Mouse (Mus musculus) cerebellum, postnatal 14 days (tissue): ENCODE data around the gene Epha6.
A peak's percentile ranks its signal among the peaks of the same experiment; 100 is the strongest.
"Not testable (repeated sequence)": the region's sequence is repeated elsewhere in the genome, so short reads cannot be mapped to it uniquely, and the experiment has no call there.

Experiments used
- DNase-seq, 2 experiments: peaks; one replicate each; pipeline ENCODE4 v3.0.0; 2021; ENCODE audit warnings: mixed read lengths in 2 of 2

The Epha6 gene

DNA sequence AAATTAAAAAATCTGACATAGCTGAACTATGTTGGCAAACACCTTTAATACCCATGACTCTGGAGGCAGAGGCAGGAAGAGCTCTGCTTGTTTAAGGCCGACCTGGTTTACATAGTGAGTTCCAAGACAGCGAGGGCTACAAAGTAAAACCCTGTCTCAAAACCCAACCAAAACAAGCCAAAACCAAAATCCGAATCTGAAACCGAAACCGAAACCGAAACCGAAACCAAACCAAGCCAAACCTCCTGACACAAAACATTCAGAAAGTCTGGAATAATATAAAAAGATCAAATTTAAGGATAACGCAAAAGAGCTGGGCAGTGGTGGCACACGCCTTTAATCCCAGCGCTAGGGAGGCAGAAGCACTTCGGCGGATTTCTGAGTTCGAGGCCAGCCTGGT lies 725.3 kb downstream of the Epha6 start:
- no peak for DNase-seq

DNA sequence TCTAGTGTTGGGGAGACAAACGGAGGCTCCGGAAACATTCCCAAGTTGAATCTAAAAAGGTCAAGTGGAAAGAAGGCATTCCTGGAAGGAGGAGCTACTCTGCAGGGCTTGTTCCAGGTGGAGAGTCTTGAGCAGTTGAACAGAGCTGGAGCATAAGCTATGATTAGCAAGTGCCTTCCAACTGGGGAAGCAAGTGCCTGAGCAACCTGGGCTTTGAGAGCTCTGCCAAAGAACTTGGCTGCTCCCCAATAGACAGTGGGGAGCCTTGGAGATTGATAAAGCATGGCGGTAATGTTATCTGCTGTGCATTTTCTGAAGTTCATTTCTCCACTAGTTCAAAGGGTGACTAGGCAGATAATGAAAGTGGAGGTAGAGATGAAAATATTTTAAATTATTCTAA lies 733.5 kb downstream of the Epha6 start:
- DNase-seq: peak; percentile 83 to 88

DNA sequence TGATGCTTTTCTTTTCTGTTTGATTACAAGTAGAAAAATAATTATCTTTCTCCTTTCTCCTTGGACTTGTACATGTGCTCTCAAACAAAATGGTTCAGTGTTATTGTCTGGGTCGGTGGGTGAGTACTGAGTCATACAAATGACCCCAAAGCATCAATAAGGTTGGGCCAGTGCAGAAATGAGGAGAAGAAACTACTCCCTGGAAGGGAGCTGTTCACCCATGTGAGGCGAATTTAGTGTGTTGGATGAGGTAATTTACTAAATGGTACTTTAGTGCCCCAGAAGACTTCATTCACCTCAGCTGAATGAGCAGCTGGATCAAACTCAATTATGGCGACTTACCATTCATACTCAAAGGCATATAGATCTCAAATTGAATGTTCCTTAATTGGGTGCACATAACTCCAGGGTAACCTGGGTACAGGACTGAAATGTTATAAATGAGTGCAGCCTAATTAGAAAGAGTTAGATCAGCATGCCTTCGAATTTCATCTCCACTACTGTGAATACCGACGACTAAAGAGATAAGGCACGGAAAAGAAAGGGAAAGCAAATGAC lies 751.1 kb downstream of the Epha6 start:
- DNase-seq: no peak

DNA sequence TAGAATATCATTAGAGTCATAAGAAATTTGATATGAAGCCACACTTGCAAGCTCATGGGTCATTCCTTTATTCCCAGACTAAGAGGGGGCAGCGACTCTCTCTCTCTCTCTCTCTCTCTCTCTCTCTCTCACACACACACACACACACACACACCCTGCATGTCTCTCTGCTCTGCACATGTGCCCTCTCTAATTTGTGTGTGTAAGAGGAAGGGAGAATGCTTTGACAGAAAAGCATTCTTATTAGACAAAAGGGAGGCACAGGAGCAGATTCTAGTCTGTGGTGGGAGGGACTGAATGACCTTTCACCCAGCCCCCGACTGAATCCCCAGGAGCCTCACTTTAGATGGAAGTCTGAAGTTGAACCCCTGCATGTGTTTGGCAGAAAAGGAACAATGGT lies 752.6 kb downstream of the Epha6 start:
- DNase-seq: no peak

DNA sequence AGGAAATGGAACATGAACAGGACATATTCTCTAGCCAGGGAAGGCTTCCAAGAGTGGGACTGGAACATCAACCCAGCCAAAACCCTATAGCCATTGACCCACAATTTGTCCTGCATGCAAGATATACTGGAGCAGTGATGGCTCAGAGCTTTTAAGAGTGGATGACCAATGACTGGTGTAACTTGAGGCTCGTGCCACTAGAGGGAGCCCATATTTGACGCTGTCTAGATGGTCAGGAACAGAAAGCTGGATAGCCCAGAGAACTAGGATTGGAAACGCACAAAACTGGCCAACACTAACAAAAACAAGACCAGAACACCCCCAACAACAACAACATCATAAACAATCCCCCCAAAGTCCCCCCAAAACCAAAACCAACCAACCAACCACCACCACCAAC lies 758.8 kb downstream of the Epha6 start:
- DNase-seq: peak; percentile 72 to 75

DNA sequence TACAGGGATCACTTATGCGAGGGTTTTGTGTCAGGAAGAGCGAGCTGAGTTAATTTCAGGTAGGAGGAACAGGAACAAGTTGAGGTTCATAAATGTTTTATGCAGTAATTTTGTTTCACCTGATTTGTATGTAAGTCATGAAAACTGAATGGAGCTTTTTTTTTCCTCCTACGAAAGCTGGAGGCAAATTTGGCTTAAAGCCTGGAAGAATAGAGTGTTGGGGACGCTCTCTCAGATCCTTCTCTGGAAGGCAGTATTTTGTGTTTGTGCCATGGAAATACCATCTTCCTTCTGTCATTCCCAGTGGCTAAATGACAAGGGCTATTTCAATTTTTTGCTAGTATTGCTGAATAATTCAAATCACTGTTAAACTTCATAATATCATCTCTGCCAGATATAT lies 768.6 kb downstream of the Epha6 start:
- no peak for DNase-seq

DNA sequence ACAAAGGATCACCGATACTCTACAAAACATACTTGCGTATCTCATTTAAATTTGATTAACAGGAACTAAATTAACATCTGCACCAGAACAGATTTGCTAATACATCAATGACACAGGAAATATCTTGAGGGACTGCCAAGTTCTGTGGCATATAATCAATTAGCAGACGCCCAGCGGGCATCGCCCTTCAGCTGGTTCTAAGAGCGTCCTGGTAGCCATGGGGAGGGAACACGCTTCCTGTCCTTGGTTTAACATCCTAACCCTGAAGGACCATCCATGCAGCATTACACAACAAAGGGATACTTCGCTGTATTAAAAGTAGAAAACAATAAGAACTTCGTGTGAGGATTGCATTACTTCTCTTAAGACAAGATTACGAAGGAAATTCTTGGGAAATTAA lies 769.0 kb downstream of the Epha6 start:
- no peak for DNase-seq

DNA sequence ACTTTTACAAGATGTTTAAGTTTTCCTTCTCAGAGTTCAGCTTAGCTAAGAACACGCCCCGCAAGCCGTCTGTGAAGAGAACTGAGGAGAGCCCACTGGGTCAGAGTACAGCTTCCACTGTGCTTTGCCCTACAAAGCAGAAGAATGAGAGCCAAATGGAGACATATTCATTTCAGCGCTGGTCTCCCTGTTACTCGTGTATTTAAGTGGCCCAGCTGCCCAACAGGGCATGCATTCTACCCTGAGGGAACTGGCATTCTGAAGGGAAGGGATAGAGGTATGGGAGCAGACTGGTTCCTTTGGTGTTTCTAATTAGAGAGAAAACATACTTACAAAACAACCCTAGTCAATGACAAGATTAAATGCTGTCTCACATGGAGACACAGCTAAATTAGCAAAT lies 772.9 kb downstream of the Epha6 start:
- DNase-seq: peak; percentile 5 to 8

DNA sequence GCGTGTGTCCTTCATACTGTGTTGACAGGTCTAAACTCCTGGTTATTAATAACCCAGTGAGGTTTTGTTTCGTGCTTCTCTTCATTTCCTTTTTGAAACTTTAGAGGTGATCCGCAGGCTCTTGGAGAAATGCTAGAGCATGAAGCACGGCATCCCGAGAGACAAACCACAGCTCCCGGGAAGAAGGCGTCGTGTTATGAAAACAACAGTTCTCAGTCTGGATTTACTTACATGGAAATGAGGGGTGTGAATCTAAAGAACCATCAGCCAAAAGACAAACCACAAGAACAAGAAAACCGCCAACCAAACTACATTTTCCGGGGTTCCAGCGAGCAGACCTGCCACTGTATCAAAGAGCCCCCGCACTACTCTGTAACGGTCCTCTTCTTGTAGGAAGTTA lies 775.7 kb downstream of the Epha6 start:
- no peak for DNase-seq

DNA sequence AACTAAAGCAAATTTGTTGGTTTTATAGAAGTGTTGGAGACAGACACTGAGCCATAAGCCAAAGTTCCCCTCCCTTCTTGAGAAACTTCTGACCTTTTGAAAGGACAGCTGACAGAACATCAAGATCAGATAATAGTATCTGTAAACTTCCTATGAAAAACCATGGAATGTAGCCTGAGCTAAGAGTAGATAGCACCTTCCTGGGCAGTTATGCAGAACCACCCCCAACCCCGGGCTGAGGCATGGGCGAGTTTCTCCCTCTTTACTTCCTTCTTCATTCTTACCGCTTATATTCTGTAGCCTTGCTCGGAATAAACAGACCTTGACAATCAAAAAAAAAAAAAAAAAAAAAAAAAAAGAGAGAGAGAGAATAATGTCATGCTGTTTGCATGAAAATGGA lies 805.5 kb downstream of the Epha6 start:
- not testable (repeated sequence) for DNase-seq

DNA sequence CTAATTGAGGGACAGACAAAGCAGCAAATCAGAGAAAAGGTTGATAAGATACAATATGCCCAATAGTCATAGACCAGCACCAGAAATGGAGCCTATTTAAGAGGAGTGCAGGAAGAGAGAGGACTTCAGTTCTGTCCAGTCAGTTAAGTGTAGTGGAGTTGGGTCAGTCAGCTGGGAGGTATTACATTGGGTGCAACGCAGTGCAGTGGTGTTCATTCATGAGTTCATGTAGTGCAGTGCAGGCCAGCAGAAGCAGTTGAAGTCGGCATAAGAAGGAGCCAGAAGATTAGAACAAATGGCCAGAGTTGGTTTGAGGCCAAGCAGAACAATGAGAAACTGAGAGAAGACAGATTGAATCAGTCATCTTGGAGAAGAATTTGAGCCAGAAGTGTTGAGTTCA lies 833.0 kb downstream of the Epha6 start:
- no peak for DNase-seq

DNA sequence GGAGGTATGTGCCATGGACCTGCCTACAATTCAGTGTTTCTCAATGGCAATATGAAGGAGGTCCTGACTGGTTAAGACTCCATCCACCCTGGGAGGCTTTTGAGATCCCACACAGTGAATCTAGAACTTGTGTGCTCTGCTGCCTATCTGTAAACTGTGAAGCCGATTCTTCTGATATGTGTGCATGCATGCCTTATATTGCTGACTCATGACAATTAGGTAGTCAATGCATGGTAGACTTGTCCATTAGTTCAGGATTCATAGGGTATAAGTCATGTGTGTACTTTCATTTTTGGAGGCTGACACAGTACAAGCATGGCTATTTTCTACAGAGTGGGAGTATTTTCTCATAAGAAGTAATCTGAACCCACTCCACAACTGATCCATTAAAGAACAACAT lies 834.9 kb downstream of the Epha6 start:
- no peak for DNase-seq

DNA sequence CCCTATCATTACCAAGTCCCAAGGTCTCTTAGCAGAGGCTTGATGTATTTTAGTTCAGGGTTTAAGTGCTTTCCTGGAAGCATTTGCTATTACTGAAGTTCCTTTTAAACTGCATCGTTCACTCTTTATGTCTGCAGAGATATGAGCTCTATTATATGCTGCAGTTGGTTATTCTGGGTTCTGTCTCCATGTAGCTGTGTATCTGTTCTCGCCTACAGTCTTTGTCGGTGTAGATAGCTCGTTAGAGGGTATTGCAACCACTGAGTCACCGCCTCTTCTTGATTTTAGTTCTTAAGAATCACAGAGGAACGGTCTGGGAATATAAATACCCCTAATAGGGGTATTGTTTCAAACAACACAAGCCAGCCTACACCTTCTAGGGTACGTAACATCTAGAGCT lies 835.4 kb downstream of the Epha6 start:
- DNase-seq: no peak

DNA sequence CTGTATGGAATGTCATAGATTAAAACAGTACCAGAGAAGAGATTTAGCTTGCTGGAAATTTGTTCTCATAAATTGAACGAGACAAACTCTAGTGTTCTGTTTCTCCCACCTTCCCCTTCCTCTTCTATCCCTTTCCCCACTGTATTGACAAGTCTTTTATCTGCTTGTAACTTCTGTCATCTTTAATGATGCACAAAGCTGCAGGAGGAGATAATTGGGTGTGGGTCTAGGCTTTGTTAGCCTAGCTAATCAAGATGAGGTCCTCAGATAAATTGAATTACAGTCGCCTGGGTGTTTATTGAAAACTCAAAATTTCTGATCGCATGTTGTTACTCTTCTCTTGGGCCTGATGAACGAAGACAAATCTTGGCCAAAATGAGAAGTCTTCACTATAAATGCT lies 844.5 kb downstream of the Epha6 start:
- DNase-seq: no peak

DNA sequence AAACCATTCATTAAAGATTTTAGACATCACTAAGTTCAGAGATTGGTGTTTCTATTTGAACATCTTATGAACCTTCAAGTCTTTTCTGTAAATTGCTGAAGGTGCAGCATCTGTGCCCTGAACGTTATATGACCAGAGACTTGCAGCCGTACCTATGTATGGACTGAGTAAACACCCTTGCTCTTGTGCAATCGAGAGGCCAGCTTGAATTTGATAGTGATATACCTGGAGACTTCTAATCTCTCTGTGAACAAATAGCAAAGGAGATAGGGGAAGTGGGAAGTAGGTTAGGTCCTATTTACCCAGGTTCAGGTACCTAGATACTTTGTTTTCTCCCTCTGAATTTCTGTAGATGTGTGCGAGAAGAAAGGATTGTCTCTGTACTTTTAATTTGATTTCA lies 854.4 kb downstream of the Epha6 start:
- DNase-seq: no peak

DNA sequence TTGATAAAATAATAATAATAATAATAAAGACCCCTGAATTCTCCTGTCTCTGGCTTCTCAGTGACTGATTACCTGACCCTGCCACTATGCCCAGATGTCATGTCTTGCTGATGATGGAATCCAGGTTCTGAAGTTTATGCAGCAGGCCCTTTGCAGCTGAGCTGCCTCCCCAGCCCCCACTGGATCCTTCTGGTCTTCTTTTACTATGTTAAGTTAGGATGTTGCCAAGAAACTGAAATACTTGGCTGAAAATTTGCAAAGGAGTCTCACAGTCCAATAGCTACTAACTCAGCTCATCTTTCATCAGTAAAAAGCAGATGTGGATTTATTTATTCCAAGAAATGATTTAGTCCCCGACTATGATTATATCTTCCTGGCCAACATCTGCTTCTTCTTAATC lies 861.7 kb downstream of the Epha6 start:
- DNase-seq: no peak

DNA sequence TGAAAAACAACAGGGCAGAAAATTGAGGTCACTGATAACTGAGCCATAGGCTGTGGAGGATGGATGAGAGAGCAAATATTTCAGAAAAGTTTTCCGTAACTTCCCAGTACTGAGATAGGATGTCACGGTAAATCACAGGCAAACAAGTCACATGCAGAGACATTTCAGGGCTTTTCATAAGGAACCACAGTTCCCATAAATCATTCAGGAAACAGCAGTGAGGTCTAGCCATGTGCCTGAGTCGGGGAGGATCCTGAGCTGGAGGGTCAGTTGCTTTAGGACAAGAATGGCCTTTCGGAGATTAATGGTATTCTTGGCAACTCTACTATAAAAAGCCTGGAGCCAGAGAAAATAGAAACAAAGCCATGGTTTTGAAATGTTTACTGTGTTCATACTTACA lies 889.8 kb downstream of the Epha6 start:
- DNase-seq: no peak

DNA sequence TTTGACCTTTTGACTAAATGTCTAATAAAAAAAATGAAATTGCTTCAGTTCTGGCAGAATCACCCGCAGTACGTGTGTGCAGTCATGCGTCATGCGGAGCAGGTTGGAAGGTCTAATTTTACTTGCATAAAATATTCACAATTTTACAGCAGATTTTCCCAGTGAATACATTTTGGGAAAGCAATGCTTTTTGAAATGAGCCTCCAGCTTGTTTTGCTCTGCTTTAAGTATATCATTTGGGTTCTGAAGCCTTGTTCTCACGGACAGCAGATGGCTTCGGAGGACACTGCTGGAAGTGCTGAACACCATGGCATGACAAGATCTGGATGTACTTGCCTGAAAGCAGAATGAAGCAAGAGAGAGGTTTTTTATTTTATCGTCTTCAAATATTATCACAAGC lies 912.1 kb downstream of the Epha6 start:
- peak; percentile 24 to 34 for DNase-seq

DNA sequence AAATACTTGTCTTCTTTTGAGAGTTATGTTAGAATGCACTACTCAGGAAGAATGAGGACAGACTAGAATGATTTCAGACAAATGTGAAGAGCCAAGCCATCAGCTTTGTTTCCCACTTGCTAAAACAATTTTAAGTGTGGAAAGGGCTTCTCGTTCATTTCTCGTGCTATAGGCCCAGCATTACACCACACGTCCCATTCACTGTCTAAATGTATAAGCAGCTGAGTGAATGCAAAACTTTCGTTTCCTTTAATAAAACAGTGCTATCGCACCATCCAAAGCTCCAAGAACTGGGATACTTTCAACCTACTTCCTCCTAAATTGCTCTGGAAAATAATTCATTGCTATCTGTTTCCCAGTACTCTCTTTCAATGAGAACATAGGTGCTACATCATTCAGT lies 916.2 kb downstream of the Epha6 start:
- no peak for DNase-seq

DNA sequence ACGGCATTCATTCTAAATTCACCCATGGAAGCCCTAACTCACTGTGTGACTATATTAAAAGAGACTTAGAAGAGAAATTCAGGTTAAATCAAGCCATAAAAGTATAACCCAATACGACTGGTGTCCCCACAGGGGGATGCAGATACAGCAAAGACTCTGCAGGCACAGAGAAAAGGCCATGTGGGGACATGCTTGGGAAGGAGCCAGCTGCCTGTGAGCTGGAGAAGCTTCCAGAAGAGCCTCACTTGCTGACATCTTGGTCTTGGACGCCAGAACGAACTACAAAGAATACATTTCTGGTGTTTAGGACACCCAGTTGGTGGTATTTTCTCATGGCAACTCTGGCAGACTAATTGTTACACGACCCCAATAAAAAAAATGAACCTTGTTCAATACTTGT lies 920.2 kb downstream of the Epha6 start:
- peak; percentile 18 to 40 for DNase-seq

DNA sequence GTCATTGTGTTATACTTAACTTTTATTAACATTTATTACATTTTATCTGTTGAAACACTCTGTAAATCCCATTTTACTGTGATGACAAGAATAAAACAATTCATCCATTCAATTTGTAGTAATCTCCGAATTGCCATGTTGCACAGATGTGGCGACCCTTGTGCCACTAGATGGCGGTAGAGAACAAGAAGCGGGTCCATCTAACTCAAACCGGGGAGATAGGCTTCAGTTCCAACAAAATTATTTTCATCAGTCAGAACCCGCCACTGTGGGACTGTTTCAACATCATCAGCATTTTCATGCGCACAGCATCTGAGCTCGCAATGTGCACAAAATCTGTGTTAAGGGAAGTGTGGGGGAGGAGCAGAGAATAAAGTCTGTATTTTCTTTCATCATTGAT lies 921.9 kb downstream of the Epha6 start:
- peak; percentile 88 to 90 for DNase-seq

DNA sequence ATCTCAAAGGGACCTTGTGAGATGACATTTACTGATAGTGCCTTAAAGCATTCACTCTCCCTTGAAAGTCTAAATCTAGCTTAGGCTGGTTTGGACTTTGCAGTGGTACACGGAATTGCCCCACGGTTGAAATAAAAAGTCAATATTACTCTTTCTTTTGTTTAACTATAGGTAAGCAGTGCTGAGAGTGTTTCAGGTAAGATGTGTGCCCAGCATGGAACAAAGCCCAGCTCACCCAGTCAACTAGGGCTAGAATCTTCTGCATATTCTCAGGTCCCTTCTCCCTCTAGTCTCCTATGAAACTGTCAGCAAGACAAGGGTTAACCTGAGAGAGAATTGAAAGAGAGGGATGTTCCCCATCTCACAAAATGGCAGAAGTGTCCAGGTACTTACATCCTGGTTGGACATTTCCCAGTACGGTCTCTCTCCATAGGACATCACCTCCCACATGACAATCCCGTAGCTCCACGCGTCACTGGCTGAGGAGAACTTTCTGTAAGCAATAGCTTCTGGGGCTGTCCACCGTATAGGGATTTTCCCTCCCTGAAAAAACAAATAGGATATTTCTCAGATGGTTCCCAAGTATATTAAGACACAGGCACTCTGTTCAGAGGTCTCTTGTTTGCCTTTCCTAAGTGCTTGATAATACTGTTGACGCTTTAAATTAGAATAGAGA lies 923.0 kb downstream of the Epha6 start:
- no peak for DNase-seq

DNA sequence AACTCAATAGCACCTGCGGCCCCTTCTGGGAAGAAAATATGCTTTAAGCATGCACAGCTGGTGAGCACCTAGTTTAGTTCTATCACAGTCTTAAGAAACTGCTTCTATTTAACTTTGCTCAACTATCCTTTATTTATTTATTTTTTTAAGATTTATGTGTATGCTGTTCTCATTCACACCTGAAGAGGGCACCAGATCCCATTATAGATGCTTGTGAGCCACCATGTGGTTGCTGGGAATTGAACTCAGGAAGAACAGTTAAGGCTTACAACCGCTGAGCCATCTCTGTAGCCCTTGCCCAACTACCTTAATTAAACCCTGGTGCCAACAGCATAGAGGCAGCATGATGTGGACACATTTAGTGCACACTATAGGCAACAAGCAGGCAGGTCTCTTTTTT lies 938.4 kb downstream of the Epha6 start:
- DNase-seq: no peak

DNA sequence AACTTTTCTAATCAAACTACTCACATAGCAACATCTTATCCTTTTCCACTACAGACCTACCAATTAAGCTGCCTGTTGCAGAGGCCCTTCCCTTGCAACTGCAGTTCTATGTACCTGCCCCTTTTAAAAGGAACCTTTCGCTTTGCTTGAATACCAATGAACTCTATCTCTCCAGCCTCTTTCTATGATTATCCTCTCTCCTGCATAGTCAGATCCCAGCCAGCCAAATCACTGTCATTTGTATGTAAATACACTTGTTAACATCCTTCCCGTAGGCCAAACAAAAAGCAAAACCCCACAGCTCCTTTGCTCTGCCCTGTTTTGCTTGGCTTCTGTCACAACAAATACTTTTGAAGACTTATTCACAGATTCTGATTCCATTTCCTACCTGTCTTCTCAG lies 961.6 kb downstream of the Epha6 start:
- DNase-seq: no peak

DNA sequence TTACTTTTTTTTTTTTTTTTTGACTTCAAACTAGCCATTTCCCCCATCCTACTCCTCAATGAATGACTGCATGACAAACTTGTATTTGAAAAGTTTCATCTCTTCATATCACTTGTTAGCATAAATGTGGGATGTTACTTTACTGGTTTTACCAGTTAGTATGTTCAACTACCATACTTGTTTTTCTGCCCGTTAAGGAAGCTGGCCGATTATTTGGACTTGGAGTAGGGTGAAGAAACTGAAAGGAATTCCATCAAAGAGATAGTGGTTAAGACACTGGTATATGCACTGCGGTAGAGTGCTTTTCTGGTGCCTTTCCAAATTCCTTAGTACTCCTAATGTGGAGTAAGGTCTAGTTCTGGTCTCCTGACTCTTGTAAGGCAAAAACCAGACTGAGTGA lies 965.3 kb downstream of the Epha6 start:
- peak in 1 of 2 experiments; percentile 5 for DNase-seq
